Mouse (Mus musculus): ENCODE measurements around the gene Bri3bp.
"Not testable (repeated sequence)": the region's sequence is repeated elsewhere in the genome, so short reads cannot be mapped to it uniquely, and the experiment has no call there.

The Bri3bp gene

DNA sequence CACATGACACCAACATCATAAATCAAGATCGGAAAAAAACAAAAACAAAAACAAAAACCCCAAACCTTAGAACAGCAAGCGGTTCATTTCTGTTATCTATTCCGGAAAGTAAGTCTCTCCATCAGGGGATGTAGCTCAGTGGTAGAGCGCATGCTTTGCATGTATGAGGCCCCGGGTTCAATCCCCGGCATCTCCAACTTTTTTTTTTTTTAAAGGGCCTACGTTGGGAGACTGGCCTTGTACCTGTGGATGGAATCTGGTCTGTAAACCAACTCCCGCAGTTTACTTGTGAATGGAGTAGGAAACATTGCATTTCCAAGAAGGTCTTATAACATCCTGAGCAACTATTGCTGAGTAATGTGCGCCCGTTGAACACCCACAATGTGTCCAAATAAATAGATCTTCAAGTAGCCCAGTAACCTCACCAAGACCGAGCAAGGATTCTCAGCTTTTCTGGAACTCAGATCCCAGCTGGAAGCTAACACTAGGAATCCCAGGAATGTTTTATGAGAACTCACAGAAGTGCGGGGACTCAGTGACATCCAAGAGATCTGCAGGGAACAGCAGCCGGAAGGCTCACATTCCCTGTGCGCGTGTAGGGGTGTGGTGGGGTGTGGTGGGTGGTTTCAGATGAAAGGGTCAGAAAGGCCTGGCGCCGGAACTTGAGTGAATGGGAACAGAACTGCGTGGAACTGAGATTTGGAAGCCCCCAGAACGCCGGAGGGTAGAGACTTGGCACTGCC lies 31.8 kb upstream of the Bri3bp start:
- DNase-seq, result no peak

DNA sequence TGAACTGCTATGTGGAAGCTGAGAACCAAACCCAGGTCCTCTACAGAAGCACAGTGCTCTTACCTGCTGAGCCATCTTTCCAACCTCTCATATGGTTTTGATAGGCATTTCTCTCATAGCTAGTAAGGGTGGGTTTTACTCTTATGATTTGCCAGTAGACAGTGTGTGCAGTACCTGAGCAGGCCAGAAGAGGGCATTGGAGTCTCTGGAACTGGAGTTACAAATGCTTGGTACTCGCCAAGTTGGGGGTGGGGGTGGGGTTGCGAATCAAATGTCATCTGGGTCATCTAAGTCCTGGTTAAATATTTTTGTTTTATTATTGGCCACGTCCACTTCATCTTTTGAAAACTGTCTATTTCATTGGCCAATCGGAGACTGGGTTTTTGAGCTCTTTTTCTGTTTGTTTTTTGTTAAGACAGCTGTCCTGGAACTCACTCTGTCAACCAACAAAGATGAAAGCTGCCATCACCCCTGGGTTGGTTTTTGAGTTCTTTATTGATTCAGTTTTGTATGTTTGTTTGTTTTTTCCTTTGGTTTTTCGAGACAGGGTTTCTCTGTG lies 29.3 kb upstream of the Bri3bp start:
- no peak for DNase-seq

DNA sequence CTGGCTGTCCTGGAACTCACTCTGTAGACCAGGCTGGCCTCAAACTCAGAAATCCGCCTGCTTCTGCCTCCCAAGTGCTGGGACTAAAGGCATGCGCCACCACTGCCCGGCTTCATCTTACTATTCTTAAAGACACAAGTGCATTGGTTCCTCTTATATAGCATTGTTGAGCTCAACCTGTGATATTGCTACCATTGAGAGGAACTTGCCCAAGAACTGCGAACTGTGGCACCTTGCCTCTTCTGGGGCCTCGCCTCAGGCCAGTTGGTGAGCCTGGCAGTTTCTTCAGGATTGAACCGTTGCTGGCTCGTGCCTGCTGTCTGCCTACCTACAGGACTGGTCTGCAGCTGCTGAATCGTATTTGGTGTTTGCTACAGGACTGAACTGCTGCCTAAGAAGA lies 28.8 kb upstream of the Bri3bp start:
- not testable (repeated sequence) for DNase-seq

DNA sequence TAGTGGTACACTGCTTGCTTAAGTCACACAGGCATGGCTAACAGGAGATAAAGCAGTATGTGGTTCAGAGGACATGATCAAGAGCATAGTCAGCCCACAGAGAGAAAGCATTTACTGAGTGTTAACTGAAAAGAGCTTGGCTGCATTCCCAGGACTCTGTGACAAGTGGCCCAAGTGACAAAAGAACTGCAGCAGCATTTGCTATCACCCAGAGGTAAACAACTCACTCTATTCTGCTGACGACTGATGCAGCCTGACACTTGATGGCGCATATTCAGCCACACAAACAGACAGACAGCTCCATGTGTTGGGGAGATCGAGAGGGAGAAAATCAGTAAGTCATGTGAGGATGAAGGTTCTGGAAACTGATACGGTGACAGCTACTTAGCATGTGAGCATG lies 27.6 kb upstream of the Bri3bp start:
- no peak for DNase-seq

DNA sequence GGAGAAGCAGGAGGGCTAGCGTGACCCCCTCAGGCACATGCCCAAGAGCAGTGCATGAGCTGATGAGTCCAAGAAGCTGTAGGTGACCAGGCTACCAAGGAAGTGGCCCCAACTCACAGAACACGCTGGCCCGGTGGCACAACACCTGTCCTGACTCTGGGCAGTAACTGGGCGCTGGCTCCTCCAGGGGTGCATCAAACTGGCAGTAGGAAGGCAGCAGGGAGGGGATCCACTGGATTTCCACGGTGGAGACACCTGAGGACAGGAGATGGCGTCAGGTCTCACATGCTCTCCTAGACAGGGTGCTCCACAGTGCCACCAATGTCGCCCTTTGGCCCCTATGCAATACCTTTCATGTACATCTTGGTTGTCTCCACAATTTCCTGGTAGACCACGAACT lies 25.2 kb upstream of the Bri3bp start:
- no peak for DNase-seq

DNA sequence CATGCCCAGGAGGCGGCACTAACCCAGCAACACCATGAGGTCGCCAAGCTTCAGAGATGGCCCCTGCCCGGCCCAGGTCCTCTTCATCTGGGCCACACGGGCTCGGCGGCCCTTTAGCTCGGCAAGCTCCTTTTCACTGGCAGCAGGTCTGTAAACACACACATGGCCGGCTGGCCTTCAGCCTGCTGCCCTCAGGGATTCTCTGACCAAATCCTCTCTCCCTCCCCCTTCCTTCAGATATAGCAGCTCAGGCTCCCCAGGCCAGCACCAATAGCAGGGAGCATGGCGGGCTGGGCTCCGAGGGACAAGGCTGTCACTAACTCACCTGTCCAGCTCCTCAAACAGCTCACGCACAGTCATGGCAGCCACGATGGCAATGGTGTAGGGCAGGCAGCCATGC lies 22.7 kb upstream of the Bri3bp start:
- peak; percentile 61 for DNase-seq

DNA sequence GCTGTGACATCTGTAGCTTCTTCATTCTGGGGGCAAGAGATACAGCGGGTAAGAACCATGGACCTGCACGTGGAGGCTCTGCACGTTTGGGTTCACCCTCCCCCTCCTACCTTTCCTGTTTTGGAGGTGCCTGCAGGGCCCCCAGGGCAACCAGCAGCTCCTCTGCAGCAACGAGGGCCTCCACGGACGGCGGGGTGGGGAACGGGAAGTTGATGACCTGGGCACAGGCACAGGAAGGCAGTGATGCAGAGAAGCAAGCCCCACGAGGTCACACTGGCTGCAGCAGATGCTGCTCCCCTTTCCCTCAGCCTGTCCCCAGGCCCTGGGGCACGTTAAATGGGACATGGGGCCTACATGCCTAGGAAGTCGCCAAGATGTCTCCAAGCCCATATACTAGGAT lies 22.2 kb upstream of the Bri3bp start:
- no peak for DNase-seq

DNA sequence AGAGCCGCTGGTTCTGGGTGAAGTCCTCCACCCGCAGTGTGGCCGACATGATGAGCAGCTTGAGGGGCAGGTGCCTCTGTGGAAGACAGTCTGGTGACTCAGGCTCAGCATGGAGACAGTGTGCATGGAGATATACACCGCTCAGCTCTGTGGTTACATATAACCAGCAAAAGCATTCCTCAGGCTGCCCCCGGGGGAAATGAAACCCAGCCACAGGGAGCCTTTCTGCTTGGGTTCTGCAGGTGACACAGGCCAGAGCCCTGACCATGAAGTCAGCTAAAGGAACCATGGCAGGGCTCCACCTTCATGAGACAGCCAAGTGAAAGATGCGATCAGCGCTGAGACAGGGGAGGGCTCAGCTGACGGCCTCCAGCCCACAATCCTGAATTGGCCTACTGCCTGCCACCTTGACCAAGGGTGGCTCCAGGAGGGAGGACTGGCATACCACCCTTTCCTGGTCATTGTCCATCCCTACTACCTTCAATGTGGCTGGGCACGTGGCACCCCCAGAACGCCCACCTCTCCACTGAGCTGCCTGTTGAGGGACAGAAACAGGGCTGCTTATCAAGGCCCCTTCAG lies 15.6 kb upstream of the Bri3bp start:
- no peak for DNase-seq

DNA sequence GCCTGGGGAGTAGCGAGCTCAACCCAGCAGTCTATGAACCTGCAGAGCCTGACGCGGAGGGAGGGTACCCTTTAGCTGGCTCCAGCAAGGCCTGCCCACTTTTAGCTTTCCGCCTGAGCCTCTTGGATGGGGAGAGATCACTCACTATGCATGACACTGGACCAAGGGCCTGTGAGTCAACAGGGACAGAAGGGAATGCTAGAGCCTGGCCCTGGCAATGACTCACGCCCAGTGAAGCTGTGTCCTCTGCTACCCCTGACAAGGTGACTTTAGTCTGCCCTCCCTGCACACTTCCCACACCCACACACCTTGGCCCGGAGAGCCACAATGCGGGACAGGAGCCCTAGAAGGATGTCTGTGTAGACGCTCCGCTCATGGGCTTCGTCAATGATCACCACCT lies 15.0 kb upstream of the Bri3bp start:
- DNase-seq, result no peak

DNA sequence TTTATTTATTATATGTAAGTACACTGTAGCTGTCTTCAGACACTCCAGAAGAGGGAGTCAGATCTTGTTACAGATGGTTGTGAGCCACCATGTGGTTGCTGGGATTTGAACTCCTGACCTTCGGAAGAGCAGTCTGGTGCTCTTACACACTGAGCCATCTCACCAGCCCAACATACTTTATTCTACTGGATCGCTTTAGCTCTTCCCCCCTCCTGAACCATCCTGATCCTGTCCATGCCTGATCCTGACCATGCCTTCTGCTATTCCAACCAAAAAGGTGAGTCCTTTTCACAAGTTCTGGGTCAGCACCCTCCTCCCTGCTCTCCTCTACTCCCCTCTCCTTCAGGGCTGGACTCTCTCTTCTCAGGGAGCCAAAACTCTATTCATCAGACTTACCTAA lies 9.0 kb upstream of the Bri3bp start:
- DNase-seq, result not testable (repeated sequence)

DNA sequence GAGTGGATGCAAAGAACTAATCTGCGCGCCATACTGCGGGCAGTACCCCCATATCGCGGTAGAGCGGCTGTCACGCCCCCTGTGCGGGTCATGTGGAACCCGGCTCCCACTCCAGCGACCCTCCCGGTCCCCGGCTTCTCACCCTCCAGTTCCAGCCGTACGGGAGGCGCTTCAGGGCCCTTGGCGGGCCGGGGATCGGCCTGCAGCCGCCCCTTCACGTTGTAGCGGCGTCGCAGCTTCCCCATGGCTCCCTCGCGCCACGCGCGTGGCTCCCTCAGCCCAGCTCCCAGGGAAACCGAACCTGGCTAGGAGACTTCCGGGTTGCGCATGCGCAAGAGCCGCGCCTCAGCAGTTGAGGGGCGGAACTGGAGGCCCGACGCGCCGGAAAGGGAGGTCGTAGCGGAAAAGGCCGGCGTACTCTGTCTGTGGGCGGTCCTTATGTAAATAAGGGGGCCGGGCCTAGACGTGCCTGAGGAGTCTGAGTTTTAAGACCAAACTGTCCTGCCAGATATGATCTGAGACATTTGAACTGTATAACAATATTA lies 7.5 kb upstream of the Bri3bp start, which contains the start of gene Dhx37:
Gene Dhx37 (minus strand): TSS at position 329 of the 545 bp plus-strand sequence.
- DNase-seq, result peak; percentile 93

DNA sequence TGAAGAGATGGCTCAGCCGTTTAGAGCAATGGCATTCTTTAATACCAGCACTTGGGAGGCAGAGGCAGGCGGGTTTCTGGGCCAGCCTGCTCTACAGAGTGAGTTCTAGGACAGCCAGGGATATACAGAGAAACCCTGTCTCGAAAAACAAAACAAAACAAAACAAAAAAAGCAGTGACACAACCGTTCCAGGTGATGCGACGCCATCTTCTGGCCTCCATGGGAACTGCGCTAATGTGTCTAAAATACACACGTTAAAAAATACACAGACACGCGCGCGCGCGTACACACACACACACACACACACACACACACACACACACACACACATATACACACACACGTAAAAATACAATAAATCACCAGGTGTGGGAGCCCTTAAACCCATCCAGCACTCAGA lies 7.0 kb upstream of the Bri3bp start:
- DNase-seq, result not testable (repeated sequence)

DNA sequence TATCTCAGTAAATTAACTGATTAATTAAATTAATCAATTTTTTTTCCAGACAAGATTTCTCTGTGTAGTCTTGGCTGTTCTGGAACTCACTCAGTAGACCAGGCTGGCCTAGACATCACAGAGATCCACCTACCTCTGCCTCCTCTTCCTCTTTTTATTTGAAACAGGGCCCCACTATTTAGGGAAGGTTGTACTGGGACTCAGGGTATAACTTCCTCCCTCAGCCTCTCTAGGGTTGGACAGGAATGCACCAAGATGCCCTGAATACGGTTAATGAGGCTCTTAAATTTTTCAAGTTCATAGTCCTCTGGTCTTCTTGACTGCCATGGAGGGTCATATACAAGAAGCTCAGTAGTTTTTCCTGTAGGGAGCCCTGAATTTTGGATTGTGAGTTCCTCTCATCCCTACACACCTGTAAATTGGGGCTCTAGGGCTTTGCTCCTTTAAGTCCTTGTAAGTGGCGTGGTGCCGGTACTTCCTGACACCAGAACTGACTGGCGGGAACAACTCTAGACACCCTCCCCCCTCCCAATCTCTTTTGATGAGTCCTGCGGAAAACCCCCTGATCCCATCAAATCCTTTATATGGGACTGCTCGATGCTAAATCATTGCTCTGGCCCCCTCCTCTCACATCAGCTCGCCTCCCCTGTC lies 660 bp upstream of the Bri3bp start:
- no peak for DNase-seq

DNA sequence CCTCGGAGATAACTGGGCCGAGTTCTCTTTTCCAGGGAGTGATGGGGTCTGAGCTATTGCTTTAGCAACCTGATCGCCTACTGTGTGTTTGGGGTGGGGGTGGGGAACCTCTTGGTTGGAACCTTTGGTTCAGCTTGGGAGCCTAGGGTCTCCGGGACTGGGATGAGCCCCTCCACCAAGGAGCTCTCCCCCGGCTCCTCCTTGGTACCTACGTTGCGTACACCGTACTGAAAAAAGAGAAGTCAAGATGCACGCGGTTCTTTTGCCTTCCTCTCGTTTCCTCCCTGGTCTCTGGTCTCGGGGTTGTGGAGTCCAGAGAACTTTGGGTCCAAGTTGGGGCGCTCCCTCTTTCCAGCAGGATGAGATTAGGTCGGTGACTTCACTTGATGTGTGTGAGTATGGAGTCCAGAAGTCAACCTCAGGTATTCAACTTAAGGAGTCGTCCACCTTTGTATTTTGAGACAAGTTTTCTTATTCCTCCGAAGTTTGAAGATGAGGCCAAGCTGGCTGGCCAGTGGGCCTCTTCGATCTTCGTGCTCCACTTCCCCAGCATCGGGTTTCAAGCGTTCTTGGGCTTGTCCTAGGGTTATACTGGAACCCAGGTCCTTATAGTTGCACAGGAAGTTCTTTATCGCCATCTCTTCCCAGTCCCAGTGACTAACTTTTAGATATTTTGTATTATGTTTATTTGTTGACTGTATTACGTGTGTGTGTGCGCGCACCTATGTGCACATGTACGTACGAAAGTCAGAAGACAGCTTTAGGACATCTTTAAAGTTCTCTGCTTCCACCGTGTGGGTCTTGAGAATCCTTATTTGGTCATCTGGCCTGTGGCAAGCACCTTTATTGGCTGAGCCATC lies 998 bp downstream of the Bri3bp start:
- DNase-seq, result no peak

DNA sequence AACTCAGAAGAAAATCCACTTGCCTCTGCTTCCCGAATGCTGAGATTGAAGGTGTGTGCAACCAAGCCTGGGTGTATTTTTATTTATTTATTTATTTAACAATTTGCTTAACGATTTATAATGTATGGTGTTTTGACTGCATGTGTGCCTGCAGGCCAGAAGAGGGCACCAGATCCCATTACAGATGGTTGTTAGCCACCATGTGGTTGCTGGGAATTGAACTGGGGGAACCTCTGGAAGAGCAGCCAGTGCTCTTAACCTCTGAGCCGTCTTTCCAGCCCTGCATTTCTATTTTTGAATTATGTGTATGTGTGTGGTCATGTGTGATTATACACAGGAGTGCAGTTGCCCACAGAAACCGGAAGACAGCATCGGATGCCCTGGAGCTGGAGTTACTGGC lies 2.0 kb downstream of the Bri3bp start:
- no peak for DNase-seq

DNA sequence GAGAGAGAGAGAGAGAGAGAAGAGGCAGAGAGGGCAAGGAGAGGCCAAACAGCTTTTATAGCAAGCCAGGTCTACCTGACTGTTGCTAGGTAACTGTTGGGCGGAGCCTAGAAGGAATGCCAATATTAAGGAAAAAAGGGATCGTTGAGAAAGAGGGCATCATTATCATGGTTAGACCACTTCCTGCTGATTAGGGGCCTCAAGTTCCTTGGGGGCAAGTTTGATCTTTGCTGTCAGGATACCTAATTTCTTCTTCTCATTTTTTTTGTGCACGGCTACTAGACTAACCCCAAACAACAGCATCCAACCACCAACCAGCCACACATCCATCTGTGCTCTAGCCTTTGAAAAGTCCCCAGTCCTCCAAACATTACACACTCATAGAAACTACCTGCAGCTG lies 2.5 kb downstream of the Bri3bp start:
- no peak for DNase-seq

DNA sequence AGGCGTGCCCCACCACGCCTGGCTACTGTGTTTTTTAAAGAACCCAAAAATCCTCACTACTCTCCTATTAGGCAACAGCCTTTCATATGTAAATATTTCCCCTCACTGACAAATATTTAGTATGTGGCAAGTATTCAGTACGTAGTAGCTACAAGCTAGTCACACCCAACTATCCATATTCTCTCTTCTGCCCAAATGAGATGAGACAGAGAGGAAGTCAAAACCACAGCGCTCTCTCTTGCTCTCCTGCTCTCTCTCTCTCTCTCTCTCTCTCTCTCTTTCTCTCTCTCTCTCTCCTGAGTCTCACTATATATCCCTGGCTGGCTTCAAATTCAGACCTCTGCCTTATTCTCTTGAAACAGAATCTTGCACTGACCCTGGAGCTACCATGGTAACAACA lies 3.2 kb downstream of the Bri3bp start:
- DNase-seq, result no peak

DNA sequence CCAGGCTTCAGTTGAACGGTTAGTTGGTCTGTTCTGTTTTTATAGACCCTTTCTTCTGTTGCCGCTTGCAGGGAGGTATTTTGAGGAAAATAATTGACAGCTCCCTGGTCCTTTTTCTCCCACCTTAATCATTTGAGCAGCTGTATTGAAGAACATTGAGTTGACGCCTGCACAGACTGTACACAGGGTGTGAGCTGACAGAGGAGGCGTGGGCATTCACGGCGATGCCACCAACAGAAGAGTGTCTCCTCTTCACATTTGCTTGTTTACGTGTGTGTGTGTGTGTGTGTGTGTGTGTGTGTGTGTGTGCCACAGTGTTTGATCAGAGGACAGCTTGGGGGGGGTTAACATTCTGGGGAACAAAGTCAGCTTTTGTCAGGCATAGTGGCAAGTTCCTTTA lies 5.0 kb downstream of the Bri3bp start:
- no peak for DNase-seq

DNA sequence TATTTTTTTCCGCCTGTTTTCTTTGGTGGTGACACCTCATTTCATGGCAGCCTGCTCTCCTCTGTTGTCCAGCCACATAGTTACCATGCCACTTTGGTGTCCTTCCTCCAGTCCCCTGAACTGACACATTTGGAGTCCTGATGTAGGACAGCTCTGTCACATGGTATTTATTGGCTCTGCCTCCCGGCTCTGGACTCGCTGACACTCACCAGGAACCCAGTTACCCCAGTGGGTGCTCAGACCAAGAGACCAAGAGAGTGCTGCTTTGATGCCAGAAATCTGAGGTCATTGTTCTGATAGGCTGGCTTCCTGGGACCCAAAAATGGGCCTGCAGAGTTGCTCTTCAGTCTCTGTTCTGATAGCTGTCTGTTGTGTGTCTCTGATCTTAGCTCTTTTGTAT lies 6.7 kb downstream of the Bri3bp start:
- no peak for DNase-seq

DNA sequence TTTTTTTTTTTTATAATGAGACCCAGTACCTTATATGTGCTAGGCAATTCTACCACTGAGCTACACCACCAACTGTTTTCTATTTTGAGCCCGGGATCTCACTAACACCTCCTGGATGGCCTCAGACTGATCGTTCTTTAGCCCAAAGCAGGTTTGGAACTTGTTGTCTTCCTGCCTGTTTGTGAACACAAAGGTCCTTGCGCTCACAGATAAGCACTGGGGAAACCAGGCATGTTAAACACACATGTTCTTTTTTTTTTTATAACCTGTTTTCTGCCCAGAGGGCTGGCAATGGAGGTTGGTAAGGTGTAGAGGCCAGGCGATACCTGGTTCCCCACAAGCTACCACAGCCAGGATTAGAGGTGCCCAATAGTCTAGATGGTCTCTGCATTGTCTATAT lies 7.3 kb downstream of the Bri3bp start:
- no peak for DNase-seq

DNA sequence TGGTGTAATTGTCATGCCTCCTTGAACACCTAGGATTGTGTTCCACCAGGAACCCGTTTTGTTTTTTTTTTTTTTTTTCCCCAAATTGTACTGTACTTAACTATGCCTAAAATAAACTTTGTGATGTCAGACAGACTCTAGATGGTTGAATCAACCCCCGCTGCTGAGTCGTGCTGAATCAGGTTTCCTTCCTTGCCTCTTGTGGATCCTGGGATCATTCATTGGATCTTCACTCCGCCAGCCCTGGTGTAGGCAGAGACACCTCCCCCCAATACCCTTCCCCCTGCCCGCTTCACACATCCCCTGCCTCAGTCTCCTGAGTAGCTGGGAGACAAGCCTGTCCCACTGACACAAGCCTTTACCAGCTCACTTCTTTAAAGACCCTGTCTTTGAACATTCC lies 7.9 kb downstream of the Bri3bp start:
- DNase-seq, result no peak

DNA sequence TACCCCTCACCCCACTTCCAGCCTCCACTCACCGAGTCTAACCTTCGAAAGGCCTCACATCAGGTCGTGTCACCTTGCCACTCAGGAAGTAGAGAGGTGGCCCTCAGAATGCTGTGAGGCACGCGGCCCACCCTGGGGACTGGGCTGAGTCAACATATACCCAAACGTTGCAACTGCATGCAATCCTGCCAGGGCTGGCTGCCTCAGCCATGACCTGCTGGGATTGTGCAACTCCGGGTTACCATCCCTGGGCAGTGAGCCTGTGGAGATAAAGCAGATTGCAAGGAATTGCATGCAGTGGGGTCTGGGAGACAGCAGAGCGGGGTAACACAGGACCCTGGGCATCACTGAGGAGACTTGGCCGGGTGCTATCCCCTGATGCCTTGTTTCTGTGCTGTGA lies 11.2 kb downstream of the Bri3bp start:
- no peak for DNase-seq

DNA sequence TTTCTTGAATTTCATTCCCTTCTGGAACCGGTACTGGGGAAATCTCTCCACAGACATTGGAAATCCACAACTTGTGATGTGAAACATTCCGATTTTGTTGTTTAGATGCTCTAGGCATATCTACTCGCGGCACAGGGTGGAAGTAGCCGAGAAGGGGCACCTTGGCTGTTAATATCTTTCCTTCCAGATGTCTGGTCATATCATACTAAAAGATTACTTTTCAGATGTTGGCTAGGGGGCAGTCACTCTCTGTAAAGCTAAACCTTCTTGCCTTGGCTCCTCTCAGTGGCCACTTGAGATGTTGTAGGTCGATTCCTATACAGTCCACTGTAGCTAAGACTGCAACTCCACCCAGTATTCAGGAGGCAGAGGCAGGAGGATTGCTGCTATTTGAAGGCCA lies 14.7 kb downstream of the Bri3bp start:
- DNase-seq, result no peak
